Mouse (Mus musculus) lung, adult 2 months (tissue): Measurements from ENCODE around the gene Cd27.

ENCODE experiments used
- CTCF ChIP-seq: fragments of 200-500 bp; IDR thresholded peaks from 2 replicates; pipeline ENCODE4 v1.5.1; 2011; ENCODE audit warnings: mild to moderate bottlenecking, low read length, control low read depth; ENCODE audit not compliant: insufficient read depth
- POLR2A ChIP-seq: fragments of 200-500 bp; IDR thresholded peaks from 2 replicates; pipeline ENCODE4 v1.6.1; 2011; ENCODE audit warnings: low read depth, mild to moderate bottlenecking, control low read depth, low read length, borderline replicate concordance; ENCODE audit errors: extremely low read depth

- TF ChIP-seq POLR2A (no peak), CTCF (no peak)
These were observed 14.2 kb downstream of the Cd27 start for GRCm38 (mm10) chr6:125222577-125222976.
